Mouse (Mus musculus) natural killer cell, adult 2 months (primary cell): ENCODE measurements around the gene I0C0044D17Rik.

Source experiments
- DNase-seq, 2 experiments: peaks; one replicate each; pipeline ENCODE4 v3.0.0; 2022; ENCODE audit warnings: low spot score in 2 of 2

Gene I0C0044D17Rik

GRCm38 (mm10) chr4:98777464-98777863 lies 46.2 kb downstream of the I0C0044D17Rik start:
- DNase-seq, result no peak

GRCm38 (mm10) chr4:98776721-98777427 lies 46.8 kb downstream of the I0C0044D17Rik start:
- DNase-seq, result no peak

GRCm38 (mm10) chr4:98773785-98774184 lies 49.9 kb downstream of the I0C0044D17Rik start:
- no peak for DNase-seq
